Mouse (Mus musculus): ENCODE measurements at regions not wholly inside any gene's neighbourhood (a gene's known extent, or its start where the extent isn't known, plus 50 kb on each side); places are given as distances from the start of the nearest gene placed in this dataset.

DNA sequence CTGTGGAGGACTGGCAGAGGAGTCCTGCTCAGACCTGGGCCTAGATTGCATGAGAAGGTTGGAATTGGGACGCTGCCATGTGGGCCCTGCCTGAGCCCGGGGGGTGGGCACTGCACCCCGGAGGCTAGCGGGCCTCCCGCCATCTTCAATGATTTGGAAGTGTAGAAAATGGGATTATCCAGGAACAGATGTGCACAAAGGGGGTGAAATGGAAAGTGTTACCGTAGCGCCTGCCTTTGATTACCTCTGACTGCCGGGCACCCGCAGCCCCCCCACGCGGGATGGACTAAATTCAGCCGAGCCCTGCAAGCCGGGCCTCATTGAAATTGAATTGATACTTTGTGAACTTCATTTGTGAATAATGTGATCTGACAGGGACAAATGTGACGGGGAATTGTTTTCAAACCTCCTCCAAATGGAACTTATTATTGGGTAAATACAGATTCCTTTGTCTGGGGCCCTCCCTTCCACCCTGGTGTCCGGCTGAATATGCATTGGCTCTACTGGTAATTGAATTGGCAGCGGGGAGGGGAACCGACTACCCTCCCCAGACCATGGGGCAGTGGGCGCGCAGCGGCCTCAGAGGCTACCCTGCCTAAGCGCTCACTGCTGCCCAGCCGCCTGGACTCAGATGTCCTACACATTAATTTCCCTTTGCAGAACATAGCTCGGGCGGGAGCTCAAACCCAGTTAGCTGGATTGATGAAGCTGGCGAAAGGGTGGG, 77.9 kb upstream of the Nkx1-1 start:
- no peak for DNase-seq

DNA sequence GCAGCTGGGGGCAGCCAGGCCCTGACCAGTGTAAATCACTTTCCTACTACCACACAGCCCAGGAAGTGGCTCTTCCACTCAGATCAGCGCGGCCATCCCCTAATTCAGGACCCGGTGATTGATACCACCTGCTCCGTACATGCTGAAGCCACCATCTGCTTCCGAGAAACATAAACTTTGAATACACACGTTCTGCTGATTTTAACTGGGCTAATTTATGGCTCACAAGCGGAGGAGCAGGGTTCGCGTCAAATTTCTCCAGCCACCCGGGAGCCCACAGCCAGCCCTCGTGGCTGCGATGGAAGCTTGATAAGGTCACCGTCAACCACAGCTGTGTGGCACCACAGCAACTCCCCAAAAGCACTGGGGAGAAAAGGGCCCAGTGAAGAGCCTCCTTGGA, 72.0 kb upstream of the Nkx1-1 start:
- DNase-seq: no peak

DNA sequence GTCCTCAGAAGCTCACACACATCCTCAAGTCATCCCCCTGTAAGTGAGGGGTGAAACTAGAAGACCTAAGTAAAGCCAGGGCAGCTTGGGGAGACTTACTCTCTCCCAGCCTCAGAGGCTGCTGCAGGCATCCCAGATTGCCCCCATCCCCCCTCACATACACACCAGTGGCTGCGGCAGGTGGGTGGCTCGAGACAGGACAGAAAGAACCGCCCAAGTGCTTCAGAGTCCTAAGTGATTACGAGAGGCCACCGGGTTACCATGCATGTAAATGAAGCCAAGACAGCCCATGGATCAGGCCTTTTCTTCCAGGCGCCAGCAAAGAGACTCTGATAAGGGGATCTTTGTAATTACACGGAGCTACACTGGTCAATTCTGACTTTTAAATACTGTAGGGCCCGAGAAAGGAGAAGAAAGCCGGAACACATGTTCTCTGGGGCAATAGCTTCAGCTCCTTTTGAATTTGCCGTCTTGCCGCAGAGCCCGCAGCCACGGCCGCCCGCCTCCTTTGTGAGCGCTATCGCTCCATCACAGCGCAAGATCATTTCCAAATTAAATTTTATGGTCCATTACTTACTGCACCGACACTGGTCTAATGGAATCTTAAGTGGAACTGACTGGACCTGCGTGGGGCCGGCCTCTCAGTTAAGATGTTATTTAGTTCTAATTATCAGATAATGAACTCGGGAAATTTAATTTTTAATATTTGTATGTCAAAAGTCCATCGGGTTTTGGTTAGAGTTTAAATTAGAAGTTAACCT, 68.1 kb upstream of the Nkx1-1 start:
- no peak for DNase-seq

DNA sequence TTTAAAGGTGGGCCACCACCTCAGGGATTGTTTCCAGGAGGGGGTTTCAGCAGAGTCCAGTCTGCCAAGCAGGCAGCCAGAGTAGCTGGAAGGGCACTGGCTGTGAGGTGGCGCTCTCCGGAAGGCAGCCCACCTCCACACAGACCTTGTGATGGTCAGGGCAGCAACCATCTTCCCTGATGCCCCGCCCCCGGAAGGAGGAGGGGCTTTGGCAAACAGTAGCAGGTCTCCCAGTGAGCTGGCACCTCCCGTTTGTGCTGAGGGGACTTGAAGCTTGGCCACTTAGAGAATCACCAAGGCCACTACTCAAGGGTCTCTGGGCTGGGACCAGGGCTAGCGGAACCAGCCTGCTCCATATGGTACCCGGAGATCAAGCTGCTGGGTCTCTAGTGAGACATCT, 67.4 kb upstream of the Nkx1-1 start:
- DNase-seq: no peak

DNA sequence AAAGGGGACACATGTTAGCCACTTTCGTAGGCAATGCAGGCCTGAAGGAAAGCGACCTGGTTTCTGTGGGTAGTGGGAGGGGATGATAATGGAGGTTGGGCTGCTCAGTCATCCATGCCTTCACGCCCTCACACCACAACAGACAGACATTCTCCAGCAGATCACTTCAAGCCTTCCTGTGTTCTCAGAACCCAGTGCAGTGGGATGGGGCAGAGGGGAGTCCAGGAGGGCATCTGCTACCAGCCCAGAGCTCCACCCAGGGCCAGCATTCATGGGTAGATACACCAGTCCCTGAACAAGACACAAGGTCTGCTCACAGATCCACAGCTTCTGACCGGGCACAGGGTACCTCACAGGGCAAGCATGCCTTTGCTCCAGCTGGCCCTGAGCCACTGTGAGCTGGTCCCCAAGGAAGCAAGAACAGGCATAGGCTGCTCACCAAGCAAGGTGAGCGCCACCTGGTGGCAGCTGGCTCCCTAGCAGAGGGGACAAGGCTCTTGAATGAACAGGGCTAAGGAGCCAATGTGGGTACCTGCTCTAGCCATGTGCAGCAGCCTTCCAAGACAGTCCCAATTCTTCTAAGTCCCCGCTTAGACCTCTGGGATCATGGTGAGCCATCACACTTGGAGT, 62.2 kb upstream of the Nkx1-1 start:
- DNase-seq: peak; percentile 70

DNA sequence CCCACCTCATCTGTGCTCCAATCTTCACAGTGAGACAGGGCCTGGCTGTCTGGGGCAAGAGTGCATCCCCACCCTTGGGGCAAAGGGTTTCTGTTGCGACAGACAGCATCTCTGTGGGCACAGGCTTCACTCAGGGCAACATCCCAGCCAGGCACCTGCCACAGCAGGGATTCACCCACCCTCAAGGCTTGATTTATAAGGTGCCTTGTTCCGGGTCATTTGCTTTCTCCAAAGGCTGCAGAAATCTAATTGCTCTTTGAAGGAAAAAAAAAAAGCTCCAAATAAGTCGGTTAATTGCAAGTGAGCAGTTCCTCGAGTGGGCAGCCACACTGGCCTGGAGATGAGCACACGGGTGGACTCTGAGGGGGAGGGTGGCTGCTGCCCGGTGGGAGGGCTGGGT, 61.5 kb upstream of the Nkx1-1 start:
- no peak for DNase-seq

DNA sequence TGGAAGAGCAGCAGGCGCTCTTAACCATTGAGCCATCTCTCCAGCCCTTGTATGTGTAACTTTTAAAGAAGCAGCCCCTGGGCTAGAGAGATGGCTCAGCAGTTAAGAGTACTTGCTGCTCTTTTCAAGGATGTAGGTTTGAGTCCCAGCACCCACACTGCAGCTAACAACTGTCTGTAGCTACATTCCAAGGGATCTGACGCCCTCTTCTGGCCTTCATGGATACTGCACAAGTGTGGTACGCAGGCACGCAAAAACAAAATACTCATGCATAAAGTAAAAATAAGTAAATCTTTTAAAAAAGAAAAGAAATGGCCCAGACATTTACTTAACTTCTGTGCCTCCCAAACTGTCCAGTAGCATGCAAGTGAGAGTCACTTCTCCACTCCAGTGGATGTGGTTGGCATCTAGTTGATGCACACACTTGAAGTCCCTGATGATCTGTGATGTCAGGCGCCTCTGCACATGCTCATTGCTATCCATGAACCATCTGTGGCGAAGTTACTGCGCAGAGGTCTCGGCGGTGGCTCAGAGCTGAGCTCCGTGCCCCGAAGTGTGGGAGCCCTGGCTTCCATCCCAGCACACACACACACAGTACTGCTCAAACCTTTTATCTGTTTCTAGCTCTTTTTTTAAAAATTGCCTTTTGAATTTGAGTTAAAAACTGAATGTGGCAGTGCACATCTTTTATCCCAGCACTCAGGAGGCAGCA, 59.0 kb upstream of the Nkx1-1 start:
- DNase-seq: no peak

DNA sequence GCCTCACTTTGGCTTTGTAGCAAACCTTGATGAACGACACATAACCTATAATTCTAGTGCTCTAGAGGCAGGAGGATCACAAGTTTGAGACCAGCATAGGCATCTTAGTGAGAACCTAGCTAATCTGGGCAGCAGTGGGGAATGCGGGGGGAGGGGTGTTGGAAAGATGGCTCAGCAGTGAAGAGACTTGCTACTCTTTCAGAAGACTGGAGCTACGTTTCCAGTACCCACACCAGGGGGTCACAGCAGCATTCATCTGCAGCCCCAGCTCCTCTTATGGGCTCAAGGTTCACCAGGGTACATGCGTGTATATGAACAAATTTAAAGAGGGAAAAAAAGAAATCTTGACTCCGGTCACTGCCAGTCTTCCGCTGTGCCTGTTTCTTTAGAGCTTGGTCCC, 55.5 kb upstream of the Nkx1-1 start:
- DNase-seq: no peak

DNA sequence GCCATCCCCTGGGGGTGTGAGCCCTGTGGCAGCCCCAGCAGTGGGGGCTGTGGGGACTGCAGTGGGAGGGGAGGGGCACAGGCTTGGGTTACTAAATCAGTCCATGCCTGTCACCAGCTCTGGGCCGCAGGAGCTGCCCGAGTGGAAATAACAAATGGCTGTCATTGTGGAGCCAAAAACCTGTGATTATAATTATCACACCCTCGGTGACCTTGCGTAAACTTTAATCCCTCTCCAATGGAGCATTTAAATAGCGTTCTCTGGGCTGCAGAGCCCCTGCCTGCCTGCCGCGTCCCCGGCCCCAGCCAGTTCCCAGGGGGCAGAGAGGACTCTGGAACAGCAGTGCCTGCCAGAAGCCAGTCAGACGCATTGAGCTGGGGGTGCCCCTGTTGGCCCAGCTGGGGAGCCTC, 54.4 kb upstream of the Nkx1-1 start:
- no peak for DNase-seq

DNA sequence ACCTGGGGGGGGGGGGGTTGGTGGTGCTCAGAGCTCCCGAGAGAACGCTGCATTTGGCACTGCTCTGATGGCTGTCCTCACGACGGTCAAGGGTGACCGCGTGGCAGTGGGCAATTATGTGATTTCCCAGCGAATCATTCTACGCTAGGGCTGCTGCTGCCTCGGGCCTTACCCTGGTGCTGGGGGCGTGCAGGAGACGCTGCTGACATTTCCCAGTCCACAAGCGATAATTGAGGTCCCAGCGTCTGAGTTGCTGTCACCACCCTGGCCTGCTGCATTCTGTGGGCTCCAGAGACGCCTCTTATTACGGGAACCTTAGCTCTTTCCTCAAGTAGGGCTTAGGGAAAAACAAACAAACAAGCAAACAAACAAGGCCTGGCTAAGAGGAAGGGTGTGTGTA, 52.0 kb upstream of the Nkx1-1 start:
- no peak for DNase-seq
